In the genomic region with DNA sequence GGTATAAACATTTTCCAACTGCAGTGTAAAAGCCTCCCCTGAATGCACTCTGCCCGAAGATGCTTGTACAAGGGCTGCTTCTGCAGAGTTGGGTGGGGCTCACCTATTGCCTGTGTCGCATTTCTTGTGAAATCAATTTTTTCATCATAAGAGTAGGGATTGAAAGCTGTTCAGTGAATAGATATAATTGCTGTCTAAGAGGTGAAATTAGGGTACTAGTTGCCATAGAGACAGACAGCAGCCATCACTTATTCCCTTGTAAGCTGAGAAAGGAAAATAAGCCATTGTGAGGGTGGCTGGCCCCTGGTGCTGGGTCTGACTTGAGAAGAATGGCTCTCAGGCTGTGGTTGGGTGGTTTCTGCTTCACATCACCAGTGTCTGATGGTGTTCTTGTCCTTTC, we compare ENCODE assay signal across 11 mouse cellular contexts.
A peak's percentile ranks its signal among the peaks of the same experiment; 100 is the strongest.
DNase-seq lines count a peak whose midpoint lies in the region; ATAC-seq and TF ChIP-seq lines count a peak whose summit lies in the region.
"Had no signal": no experiment of that assay in that cellular context is flagged by ENCODE, and none has a peak within 500 bp of the region (broad histone marks: within the 10 kb centered on the region; RNA-seq: fewer than 3 reads in every experiment).

No protein-coding gene starts in this region.

- peak; percentile 56 for DNase-seq in embryo, embryonic 10 days (ENCODE audit: low spot score)
- peak; percentile 33 for DNase-seq in forebrain, embryonic 10.5 days (ENCODE audit: extremely low spot score, low spot score)
- DNase-seq in hindbrain, embryonic 14.5 days (ENCODE audit: low spot score) = peak; percentile 26
- DNase-seq in midbrain, postnatal 0 days (ENCODE audit: low spot score) = peak; percentile 24
- no peak for DNase-seq in heart, adult 9 months (ENCODE audit: low spot score in 2 of 2)
- no peak for DNase-seq in kidney, postnatal 14 days
- DNase-seq: heart, postnatal 4 days; lung, embryonic 14.5 days had no signal

- H3K36me3 ChIP-seq in forebrain, embryonic 10.5 days (replicated peaks) = no peaks in the 10 kb centered on the region
- H3K36me3 ChIP-seq in hindbrain, embryonic 14.5 days (replicated peaks; ENCODE audit: control insufficient read depth, insufficient read depth) = no peaks in the 10 kb centered on the region
- no peaks in the 10 kb centered on the region for H3K36me3 ChIP-seq in midbrain, postnatal 0 days (ENCODE audit: insufficient read depth, low read length)

- H3K4me1 ChIP-seq in forebrain, embryonic 10.5 days = peaks cover 63% of the 10 kb centered on the region
- peaks cover 23% of the 10 kb centered on the region for H3K4me1 ChIP-seq in hindbrain, embryonic 14.5 days (replicated peaks; ENCODE audit: control insufficient read depth, insufficient read depth, low read length)
- H3K4me1 ChIP-seq in midbrain, postnatal 0 days (ENCODE audit: insufficient read depth, low read length) = 0 out of 2 replicates have a peak, but pooled peaks cover 3% of the 10 kb centered on the region

- H3K27me3 ChIP-seq in forebrain, embryonic 10.5 days (ENCODE audit: poor library complexity, severe bottlenecking) = peaks cover 26% of the 10 kb centered on the region
- H3K27me3 ChIP-seq in hindbrain, embryonic 14.5 days (ENCODE audit: control insufficient read depth, insufficient read depth, low read length) = no peaks in the 10 kb centered on the region
- H3K27me3 ChIP-seq in midbrain, postnatal 0 days (ENCODE audit: insufficient read depth, low read length) = no peaks in the 10 kb centered on the region

- H3K27ac ChIP-seq in forebrain, embryonic 10.5 days = peak overlapping the region; percentile 80
- no peak overlapping the region for H3K27ac ChIP-seq in hindbrain, embryonic 14.5 days
- no peak overlapping the region for H3K27ac ChIP-seq in midbrain, postnatal 0 days (ENCODE audit: low read depth, low read length)
- H3K27ac ChIP-seq: stomach, postnatal 0 days had no signal

- ATAC-seq in hindbrain, embryonic 14.5 days (ENCODE audit: low FRiP score) = peak; percentile 54
- no peak; the same call in 1 of the 2 replicates for ATAC-seq in midbrain, postnatal 0 days (ENCODE audit: low FRiP score)
- ATAC-seq in cerebellum, adult (ENCODE audit: insufficient number of reproducible peaks, low FRiP score, low TSS enrichment) = no peak
- ATAC-seq in CD4-positive, CD25-positive, alpha-beta regulatory T cell, adult 4 months = no peak

- no peak overlapping the region for H3K9ac ChIP-seq in hindbrain, embryonic 14.5 days
- no peak overlapping the region for H3K9ac ChIP-seq in midbrain, postnatal 0 days (replicated peaks; ENCODE audit: low read length, poor library complexity, severe bottlenecking)
- H3K9ac ChIP-seq: lung, embryonic 14.5 days had no signal

- H3K4me2 ChIP-seq in hindbrain, embryonic 14.5 days (replicated peaks) = no peak overlapping the region
- H3K4me2 ChIP-seq in midbrain, postnatal 0 days (ENCODE audit: low read depth, low read length, poor library complexity, severe bottlenecking) = no peak overlapping the region
- H3K4me2 ChIP-seq: lung, embryonic 14.5 days had no signal

- 39% methylated on average over 2 of the region's 2 CpGs for WGBS in forebrain, embryonic 10.5 days
- 7% methylated on average over 2 of the region's 2 CpGs for WGBS in hindbrain, embryonic 14.5 days
- 22% methylated on average over 2 of the region's 2 CpGs for WGBS in midbrain, postnatal 0 days

- TF ChIP-seq CTCF in midbrain, postnatal 0 days (IDR thresholded peaks at IDR 0.05) = no peak

- H3K9me3 ChIP-seq in forebrain, embryonic 10.5 days = no peaks in the 10 kb centered on the region
- H3K9me3 ChIP-seq in hindbrain, embryonic 14.5 days (ENCODE audit: control insufficient read depth, low read length) = no peaks in the 10 kb centered on the region
- no peaks in the 10 kb centered on the region for H3K9me3 ChIP-seq in midbrain, postnatal 0 days (ENCODE audit: low read length)

- peak overlapping the region; percentile 24; the same call in 1 of the 2 replicates for H3K4me3 ChIP-seq in forebrain, embryonic 10.5 days
- H3K4me3 ChIP-seq in hindbrain, embryonic 14.5 days (replicated peaks; ENCODE audit: low read length) = no peak overlapping the region
- H3K4me3 ChIP-seq in midbrain, postnatal 0 days (ENCODE audit: low read depth, low read length) = no peak overlapping the region

Comparison
In these comparisons a context has a peak if more than half of its experiments do, and no peak if none do; other contexts are left out.
1. DNase-seq: peak in embryo, embryonic 10 days (single experiment), forebrain, embryonic 10.5 days (single experiment), hindbrain, embryonic 14.5 days (single experiment) and midbrain, postnatal 0 days (single experiment); none in heart, adult 9 months (0 of 2) and kidney, postnatal 14 days (single experiment).